Mouse (Mus musculus) olfactory bulb, adult 2 months (tissue): ENCODE data around the gene Capn15.

Experiments
- CTCF ChIP-seq: fragments of 200-500 bp; IDR thresholded peaks from 2 replicates; pipeline ENCODE4 v1.5.1; 2012; ENCODE audit warnings: low read depth, mild to moderate bottlenecking, low read length, moderate library complexity; ENCODE audit not compliant: insufficient read depth
- POLR2A ChIP-seq: fragments of 200-500 bp; IDR thresholded peaks from 2 replicates; pipeline ENCODE4 v1.6.1; 2012; ENCODE audit warnings: mild to moderate bottlenecking, low read depth, low read length, moderate library complexity; ENCODE audit not compliant: insufficient read depth

GRCm38 (mm10) chr17:25945517-25946155, 40.0 kb downstream of the Capn15 start:
- TF ChIP-seq POLR2A (no peak), CTCF (no peak)
